Mouse (Mus musculus): Measurements from ENCODE around the gene Unkl. TPM values are rescaled to one million over a fixed set of nuclear protein-coding genes. Genes with fewer than 3 reads are reported as not detected.

The Unkl gene
- 11.9 and 17.4 TPM in 2 replicates for polyA plus RNA-seq (2012; rRNA removed; ENCODE audit: low replicate concordance)

GRCm38 (mm10) chr17:25188150-25189031, at the start of gene Unkl:
Unkl (plus strand) TSS chr17:25188397.

GRCm38 (mm10) chr17:25162161-25162560, 26.0 kb upstream of the Unkl start, which contains the start of gene Ccdc154:
Ccdc154 (plus strand) TSS chr17:25162461.

GRCm38 (mm10) chr17:25175411-25175810, 12.8 kb upstream of the Unkl start, which contains the start of gene Gm38655:
Gm38655 (minus strand) TSS chr17:25175471.

DNA sequence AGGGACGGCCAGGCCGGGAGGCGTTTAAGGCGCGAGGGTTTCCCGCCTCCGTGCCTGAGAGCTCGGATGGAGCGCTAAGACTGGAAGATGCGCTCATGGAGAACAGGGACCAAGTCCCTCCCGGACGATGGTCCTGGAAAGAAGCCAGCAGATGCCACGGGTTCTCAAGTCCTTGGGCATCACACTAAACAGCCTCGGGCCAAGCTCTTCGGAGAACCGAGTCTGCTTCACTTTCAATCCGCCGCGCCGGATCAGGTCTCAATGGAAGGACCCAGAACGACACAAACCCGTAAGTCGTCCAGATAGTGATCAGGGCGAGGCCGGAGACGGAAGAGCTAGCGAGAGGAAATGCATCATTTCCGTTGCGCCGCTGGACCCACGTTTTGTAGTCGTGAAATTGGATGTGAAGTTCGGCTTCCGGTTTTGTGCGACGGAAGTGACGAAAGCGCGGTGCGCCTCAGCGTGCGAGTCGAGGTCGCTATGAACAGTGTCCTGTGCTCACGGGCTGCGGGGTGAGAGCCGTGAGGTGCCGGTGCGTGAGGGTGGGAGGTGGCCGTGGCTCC, 4.0 kb upstream of the Unkl start, which contains the start of gene BC003965:
TSS of gene BC003965 (plus strand) at position 426 of the 563 bp plus-strand sequence.

GRCm38 (mm10) chr17:25239695-25240636, 51.8 kb downstream of the Unkl start, which contains the start of the genes Gnptg and Tsr3:
Gnptg (minus strand) TSS chr17:25240124.
Tsr3 (plus strand) TSS chr17:25240170.

DNA sequence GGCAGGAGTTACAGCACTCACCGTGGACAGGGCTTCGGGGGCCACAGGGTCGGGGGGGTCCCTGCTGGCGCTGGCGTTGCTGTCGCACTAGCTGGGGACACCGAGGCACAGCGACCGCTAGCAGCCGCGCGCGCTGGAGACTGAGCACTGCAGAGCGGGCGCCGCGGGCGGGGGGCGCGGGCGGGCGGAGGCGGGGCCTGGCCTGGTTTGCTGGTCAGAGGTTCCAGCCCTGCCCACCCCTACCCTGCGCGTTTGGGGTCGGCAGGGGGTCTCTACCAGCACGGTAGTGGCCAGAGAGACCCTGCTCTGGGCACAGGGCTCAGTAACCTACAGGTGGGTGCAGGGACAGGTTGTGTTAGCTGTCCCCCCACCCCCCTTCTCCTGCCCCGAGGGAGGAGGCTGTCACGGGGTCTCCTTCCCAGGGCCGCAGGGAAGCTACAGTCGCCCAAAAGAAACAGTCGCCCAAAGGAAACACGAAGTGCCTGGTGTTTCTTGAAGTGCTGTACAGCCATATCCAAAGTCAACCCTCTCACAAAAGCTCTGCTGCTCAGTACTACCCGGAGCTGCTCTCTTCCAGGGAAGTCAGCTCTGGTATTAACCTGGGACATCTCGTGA, 68.0 kb downstream of the Unkl start, which contains the start of gene Baiap3:
TSS of gene Baiap3 (minus strand) at position 225 of the 615 bp plus-strand sequence.

DNA sequence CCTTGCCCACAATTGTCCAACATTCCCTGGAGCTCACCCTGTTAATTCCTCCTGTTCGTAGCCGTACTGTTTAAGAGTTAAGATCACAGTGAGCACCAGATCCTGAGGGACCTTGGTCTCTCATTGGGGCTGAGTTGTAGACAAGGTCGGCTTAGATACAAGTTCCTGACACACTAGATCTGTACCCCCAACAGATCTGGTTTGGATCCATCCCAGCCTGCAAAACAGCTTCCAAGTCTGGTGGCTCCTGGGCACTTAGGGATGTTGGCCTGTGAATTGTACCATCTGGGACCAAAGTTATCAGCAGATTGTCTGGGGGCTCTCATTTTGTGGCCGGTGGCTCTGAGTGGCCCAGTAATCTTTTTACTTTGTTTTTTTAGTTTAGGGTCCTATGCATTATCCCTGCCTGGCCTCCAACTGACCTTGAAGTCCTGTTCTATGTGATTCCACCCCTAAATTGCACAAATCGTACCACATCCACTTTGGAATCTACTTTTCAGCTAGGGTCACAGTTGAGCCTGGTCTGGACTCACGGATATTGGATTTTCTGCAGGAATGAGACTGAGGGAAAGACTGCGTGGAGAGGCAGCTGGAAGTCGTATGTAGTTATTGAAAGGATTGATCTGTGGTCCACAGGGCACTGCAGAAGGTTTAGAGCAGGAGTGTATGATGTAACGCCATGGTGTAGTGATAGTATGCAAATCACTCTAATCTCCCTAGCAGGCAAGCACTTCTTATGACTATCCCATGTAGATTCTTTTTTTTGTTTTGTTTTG, 86.6 kb downstream of the Unkl start, which contains the start of gene Ube2i:
TSS of gene Ube2i (minus strand) at position 52 of the 776 bp plus-strand sequence.

Other genes with a start within 250 kb of the Unkl start
- 6.7 and 8.4 TPM in 2 replicates for gene Jpt2, start 227.7 kb upstream of the Unkl start, polyA plus RNA-seq (2012; rRNA removed; ENCODE audit: low replicate concordance)
- gene Cramp1l, start 172.6 kb upstream of the Unkl start, polyA plus RNA-seq (2012; rRNA removed; ENCODE audit: low replicate concordance), result 5.8 and 8.0 TPM in 2 replicates
- 5.5 and 5.6 TPM in 2 replicates for gene Ift140, start 172.3 kb upstream of the Unkl start, polyA plus RNA-seq (2012; rRNA removed; ENCODE audit: low replicate concordance)
- 14.0 and 15.0 TPM in 2 replicates for gene Tmem204, start 104.8 kb upstream of the Unkl start, polyA plus RNA-seq (2012; rRNA removed; ENCODE audit: low replicate concordance)
- 5.7 and 6.4 TPM in 2 replicates for gene Telo2, start 72.4 kb upstream of the Unkl start, polyA plus RNA-seq (2012; rRNA removed; ENCODE audit: low replicate concordance)
- 0.20 TPM in 1 of 2 replicates, not detected in the other for gene Ptx4, start 67.6 kb upstream of the Unkl start, polyA plus RNA-seq (2012; rRNA removed; ENCODE audit: low replicate concordance)
- 15.3 and 15.8 TPM in 2 replicates for gene Clcn7, start 55.0 kb upstream of the Unkl start, polyA plus RNA-seq (2012; rRNA removed; ENCODE audit: low replicate concordance)
- not detected in 2 replicates for gene Ccdc154, start 25.9 kb upstream of the Unkl start, polyA plus RNA-seq (2012; rRNA removed; ENCODE audit: low replicate concordance)
- gene Gm38655, start 12.9 kb upstream of the Unkl start, polyA plus RNA-seq (2012; rRNA removed; ENCODE audit: low replicate concordance), result 0.49 TPM in 1 of 2 replicates, not detected in the other
- 9.4 and 18.4 TPM in 2 replicates for gene BC003965, start 3.8 kb upstream of the Unkl start, polyA plus RNA-seq (2012; rRNA removed; ENCODE audit: low replicate concordance)
- gene Gnptg, start 51.7 kb downstream of the Unkl start, polyA plus RNA-seq (2012; rRNA removed; ENCODE audit: low replicate concordance), result 25.9 and 27.6 TPM in 2 replicates
- 11.0 and 13.7 TPM in 2 replicates for gene Tsr3, start 51.8 kb downstream of the Unkl start, polyA plus RNA-seq (2012; rRNA removed; ENCODE audit: low replicate concordance)
- gene Baiap3, start 68.0 kb downstream of the Unkl start, polyA plus RNA-seq (2012; rRNA removed; ENCODE audit: low replicate concordance), result 19.8 and 28.1 TPM in 2 replicates
- gene Ube2i, start 86.2 kb downstream of the Unkl start, polyA plus RNA-seq (2012; rRNA removed; ENCODE audit: low replicate concordance), result 52.6 and 73.8 TPM in 2 replicates
- not detected in 2 replicates for gene Prss34, start 110.0 kb downstream of the Unkl start, polyA plus RNA-seq (2012; rRNA removed; ENCODE audit: low replicate concordance)
- gene Prss28, start 120.2 kb downstream of the Unkl start, polyA plus RNA-seq (2012; rRNA removed; ENCODE audit: low replicate concordance), result 0.34 TPM in 1 of 2 replicates, not detected in the other
- gene Prss29, start 130.3 kb downstream of the Unkl start, polyA plus RNA-seq (2012; rRNA removed; ENCODE audit: low replicate concordance), result not detected in 2 replicates
- not detected in 2 replicates for gene Tpsab1, start 157.2 kb downstream of the Unkl start, polyA plus RNA-seq (2012; rRNA removed; ENCODE audit: low replicate concordance)
- 0.74 and 2.4 TPM in 2 replicates for gene Tpsb2, start 177.9 kb downstream of the Unkl start, polyA plus RNA-seq (2012; rRNA removed; ENCODE audit: low replicate concordance)
- 32.4 and 59.2 TPM in 2 replicates for gene Tpsg1, start 180.9 kb downstream of the Unkl start, polyA plus RNA-seq (2012; rRNA removed; ENCODE audit: low replicate concordance)
- 20.3 and 29.6 TPM in 2 replicates for gene Cacna1h, start 245.4 kb downstream of the Unkl start, polyA plus RNA-seq (2012; rRNA removed; ENCODE audit: low replicate concordance)